Mouse (Mus musculus): ENCODE results near the gene Sec24a. TPM values are rescaled to one million over a fixed set of nuclear protein-coding genes. Genes with fewer than 3 reads are reported as not detected.
A peak's percentile ranks its signal among the peaks of the same experiment; 100 is the strongest.
"Not testable (repeated sequence)": the region's sequence is repeated elsewhere in the genome, so short reads cannot be mapped to it uniquely, and the experiment has no call there.

The Sec24a gene
- polyA plus RNA-seq, 1 experiment from 2014 or later = 8.4 TPM

GRCm38 (mm10) chr11:51706451-51706850, 57.0 kb downstream of the Sec24a start:
- Histone ChIP-seq H3K36me3 (ENCODE audit: control insufficient read depth, insufficient read depth, low read length) (peaks cover 14% of the 10 kb centered on the region), H3K4me3 (ENCODE audit: low read depth, low read length) (no peak overlapping the region)

GRCm38 (mm10) chr11:51703379-51703998, 59.9 kb downstream of the Sec24a start:
- Histone ChIP-seq H3K4me2 (replicated peaks; ENCODE audit: low read depth) (no peak overlapping the region), H3K4me1 (replicated peaks; ENCODE audit: control insufficient read depth, insufficient read depth) (no peaks in the 10 kb centered on the region), H3K36me3 (ENCODE audit: control insufficient read depth, insufficient read depth, low read length) (peaks cover 11% of the 10 kb centered on the region), H3K9ac (ENCODE audit: low read length) (no peak overlapping the region), H3K9me3 (ENCODE audit: control insufficient read depth, low read length) (no peaks in the 10 kb centered on the region), H3K4me3 (ENCODE audit: low read depth, low read length) (no peak overlapping the region), H3K27ac (replicated peaks) (no peak overlapping the region), H3K27me3 (ENCODE audit: control insufficient read depth, insufficient read depth, low read length) (no peaks in the 10 kb centered on the region)
- DNase-seq (ENCODE audit: low spot score) (peak; percentile 45), ATAC-seq (ENCODE audit: low FRiP score, low TSS enrichment) (no peak)
- 68% methylated on average over 10 of the region's 10 CpGs for WGBS
- TF ChIP-seq CTCF (IDR thresholded peaks at IDR 0.05; ENCODE audit: low read depth) (peak; percentile 51), EP300 (optimal IDR thresholded peaks at IDR 0.05) (no peak)

More at GRCm38 (mm10) chr11:51706451-51706850, 57.0 kb downstream of the Sec24a start:
- WGBS = 95% methylated on average over 9 of the region's 10 CpGs
- no peak for DNase-seq (ENCODE audit: low spot score)
- Histone ChIP-seq H3K27ac (replicated peaks) (no peak overlapping the region), H3K9ac (ENCODE audit: low read length) (no peak overlapping the region), H3K27me3 (ENCODE audit: control insufficient read depth, insufficient read depth, low read length) (no peaks in the 10 kb centered on the region), H3K4me1 (replicated peaks; ENCODE audit: control insufficient read depth, insufficient read depth) (no peaks in the 10 kb centered on the region), H3K4me2 (replicated peaks; ENCODE audit: low read depth) (no peak overlapping the region), H3K9me3 (ENCODE audit: control insufficient read depth, low read length) (no peaks in the 10 kb centered on the region)
- TF ChIP-seq EP300 (optimal IDR thresholded peaks at IDR 0.05) (no peak), CTCF (IDR thresholded peaks at IDR 0.05; ENCODE audit: low read depth) (no peak)
- no peak for ATAC-seq (ENCODE audit: low FRiP score, low TSS enrichment)

- H3K9me3 ChIP-seq (ENCODE audit: control insufficient read depth, low read length) = no peaks in the 10 kb centered on the region
- no peak overlapping the region for H3K4me3 ChIP-seq (ENCODE audit: low read depth, low read length)
- H3K27ac ChIP-seq (replicated peaks) = no peak overlapping the region
- ATAC-seq (ENCODE audit: low FRiP score, low TSS enrichment) (no peak), DNase-seq (ENCODE audit: low spot score) (no peak)
- H3K4me2 ChIP-seq (replicated peaks; ENCODE audit: low read depth) = no peak overlapping the region
- H3K9ac ChIP-seq (ENCODE audit: low read length) = no peak overlapping the region
- no peaks in the 10 kb centered on the region for H3K4me1 ChIP-seq (replicated peaks; ENCODE audit: control insufficient read depth, insufficient read depth)
- H3K36me3 ChIP-seq (ENCODE audit: control insufficient read depth, insufficient read depth, low read length) = peaks cover 9% of the 10 kb centered on the region
- WGBS = 83% methylated on average over 3 of the region's 3 CpGs
- TF ChIP-seq CTCF (IDR thresholded peaks at IDR 0.05; ENCODE audit: low read depth) = no peak
- no peak for TF ChIP-seq EP300 (optimal IDR thresholded peaks at IDR 0.05)
- H3K27me3 ChIP-seq (ENCODE audit: control insufficient read depth, insufficient read depth, low read length) = no peaks in the 10 kb centered on the region
Measured at GRCm38 (mm10) chr11:51702831-51703230, 60.6 kb downstream of the Sec24a start.

- no peak overlapping the region for H3K4me2 ChIP-seq (replicated peaks; ENCODE audit: low read depth)
- peaks cover 5% of the 10 kb centered on the region for H3K36me3 ChIP-seq (ENCODE audit: control insufficient read depth, insufficient read depth, low read length)
- DNase-seq (ENCODE audit: low spot score) (no peak), ATAC-seq (ENCODE audit: low FRiP score, low TSS enrichment) (no peak)
- no peaks in the 10 kb centered on the region for H3K9me3 ChIP-seq (ENCODE audit: control insufficient read depth, low read length)
- TF ChIP-seq EP300 (optimal IDR thresholded peaks at IDR 0.05) = no peak
- TF ChIP-seq CTCF (IDR thresholded peaks at IDR 0.05; ENCODE audit: low read depth) = no peak
- no peaks in the 10 kb centered on the region for H3K4me1 ChIP-seq (replicated peaks; ENCODE audit: control insufficient read depth, insufficient read depth)
- H3K9ac ChIP-seq (ENCODE audit: low read length) = no peak overlapping the region
- H3K27me3 ChIP-seq (ENCODE audit: control insufficient read depth, insufficient read depth, low read length) = no peaks in the 10 kb centered on the region
- WGBS = 91% methylated on average over 3 of the region's 3 CpGs
- H3K4me3 ChIP-seq (ENCODE audit: low read depth, low read length) = no peak overlapping the region
- H3K27ac ChIP-seq (replicated peaks) = no peak overlapping the region
Measured at GRCm38 (mm10) chr11:51694984-51695383, 68.5 kb downstream of the Sec24a start.

GRCm38 (mm10) chr11:51690597-51690996, 72.8 kb downstream of the Sec24a start:
- 100% methylated on average over 1 of the region's 3 CpGs for WGBS
- not testable (repeated sequence) for ATAC-seq (ENCODE audit: low FRiP score, low TSS enrichment)

GRCm38 (mm10) chr11:51689343-51689742, 74.1 kb downstream of the Sec24a start:
- WGBS = 23% methylated on average over 6 of the region's 6 CpGs
- no peak overlapping the region for H3K9ac ChIP-seq (ENCODE audit: low read length)
- no peak for ATAC-seq (ENCODE audit: low FRiP score, low TSS enrichment)
- H3K9me3 ChIP-seq (ENCODE audit: control insufficient read depth, low read length) = no peaks in the 10 kb centered on the region
- no peaks in the 10 kb centered on the region; the same call in 1 of the 2 replicates for H3K36me3 ChIP-seq (ENCODE audit: control insufficient read depth, insufficient read depth, low read length)
- TF ChIP-seq EP300 (optimal IDR thresholded peaks at IDR 0.05) = no peak
- no peak for TF ChIP-seq CTCF (IDR thresholded peaks at IDR 0.05; ENCODE audit: low read depth)
- peak overlapping the region; percentile 70 for H3K4me3 ChIP-seq (ENCODE audit: low read depth, low read length)
- H3K27me3 ChIP-seq (ENCODE audit: control insufficient read depth, insufficient read depth, low read length) = no peaks in the 10 kb centered on the region
- peaks cover 3% of the 10 kb centered on the region; the same call in 1 of the 2 replicates for H3K4me1 ChIP-seq (replicated peaks; ENCODE audit: control insufficient read depth, insufficient read depth)
- H3K4me2 ChIP-seq (replicated peaks; ENCODE audit: low read depth) = peak overlapping the region; percentile 57
- peak overlapping the region; percentile 100 for H3K27ac ChIP-seq (replicated peaks)
- no peak for DNase-seq (ENCODE audit: low spot score)

More at GRCm38 (mm10) chr11:51690597-51690996, 72.8 kb downstream of the Sec24a start:
- H3K27ac ChIP-seq (replicated peaks); H3K27me3 ChIP-seq (ENCODE audit: control insufficient read depth, insufficient read depth, low read length); H3K4me2 ChIP-seq (replicated peaks; ENCODE audit: low read depth); H3K9ac ChIP-seq (ENCODE audit: low read length); DNase-seq (ENCODE audit: low spot score); H3K9me3 ChIP-seq (ENCODE audit: control insufficient read depth, low read length); H3K4me3 ChIP-seq (ENCODE audit: low read depth, low read length); H3K36me3 ChIP-seq (ENCODE audit: control insufficient read depth, insufficient read depth, low read length); H3K4me1 ChIP-seq (replicated peaks; ENCODE audit: control insufficient read depth, insufficient read depth): not testable (repeated sequence)

Measured in stomach, postnatal 0 days (tissue).